ENCODE assay signal across 10 mouse cellular contexts in genomic region chr2:63452164-63452563, GRCm38 (mm10).
DNase-seq lines count a peak whose midpoint lies in the region; ATAC-seq and TF ChIP-seq lines count a peak whose summit lies in the region.
"Had no signal": no experiment of that assay in that cellular context is flagged by ENCODE, and none has a peak within 500 bp of the region (broad histone marks: within the 10 kb centered on the region; RNA-seq: fewer than 3 reads in every experiment).

No protein-coding gene starts in this region.

- peak; percentile 39; the same call in 1 of the 2 replicates for ATAC-seq in frontal cortex, adult (ENCODE audit: low TSS enrichment)

- no peak overlapping the region for H3K4me3 ChIP-seq in left cerebral cortex, adult 2 months
- H3K4me3 ChIP-seq in thymus, adult 2 months (ENCODE audit: control insufficient read depth, insufficient read depth, low read length): no peak overlapping the region
- H3K4me3 ChIP-seq: myocyte had no signal

- H3K4me1 ChIP-seq in thymus, adult 2 months (replicated peaks; ENCODE audit: control insufficient read depth, insufficient read depth, low read length): no peaks in the 10 kb centered on the region

- no peaks in the 10 kb centered on the region for H3K36me3 ChIP-seq in thymus, adult 2 months (ENCODE audit: control insufficient read depth, insufficient read depth, low read length)

- no peak for TF ChIP-seq POLR2A in brain, embryonic 14.5 days (IDR thresholded peaks at IDR 0.05; ENCODE audit: borderline replicate concordance, extremely low read depth, insufficient read depth, insufficient read length, poor library complexity, severe bottlenecking)
- TF ChIP-seq POLR2A in thymus, adult 2 months (IDR thresholded peaks at IDR 0.05; ENCODE audit: control insufficient read depth, extremely low read depth, insufficient read depth, low read length, poor library complexity): no peak

- no peak overlapping the region for H3K27ac ChIP-seq in left cerebral cortex, adult 2 months
- H3K27ac ChIP-seq in thymus, adult 2 months (ENCODE audit: control insufficient read depth, insufficient read depth, low read length): no peak overlapping the region

- intact Hi-C loops in left cerebral cortex, adult 2 months (cut with DNase I): loop anchor here (5.0 to 10.0 kb wide), 5 partner anchors 237 to 795 kb away; partner anchors contain the start of gene Kcnh7

- DNase-seq in frontal cortex, postnatal 10 days (ENCODE audit: low spot score in 2 of 2): no peak
- no peak for DNase-seq in left cerebral cortex, adult 2 months (ENCODE audit: extremely low spot score in 1 of 2, low spot score in 2 of 2)
- no peak for DNase-seq in left cerebral cortex, adult 9 months (ENCODE audit: low spot score in 2 of 2)
- peak; percentile 80 for DNase-seq in brain, embryonic 14.5 days (ENCODE audit: low read depth)
- DNase-seq in retina, embryonic 14.5 days (ENCODE audit: low spot score): peak; percentile 58
- DNase-seq in thymus, adult 2 months: no peak
- DNase-seq: heart, postnatal 36 days; kidney, adult 8-10 months had no signal

- WGBS in thymus, adult 2 months: 80% methylated on average over 1 of the region's 1 CpGs

- no peaks in the 10 kb centered on the region for H3K27me3 ChIP-seq in thymus, adult 2 months (ENCODE audit: control insufficient read depth, insufficient read depth, low read length)

- TF ChIP-seq CTCF in left cerebral cortex, adult 2 months (IDR thresholded peaks at IDR 0.05): peak; percentile 70
- no peak for TF ChIP-seq CTCF in brain, embryonic 14.5 days (IDR thresholded peaks at IDR 0.05; ENCODE audit: borderline replicate concordance, extremely low read depth, insufficient read depth, insufficient read length)
- no peak for TF ChIP-seq CTCF in thymus, adult 2 months (IDR thresholded peaks at IDR 0.05; ENCODE audit: borderline replicate concordance, control insufficient read depth, extremely low read depth, insufficient read depth, low read length, poor library complexity)

Comparison
In these comparisons a context has a peak if more than half of its experiments do, and no peak if none do; other contexts are left out.
1. DNase-seq: peak in brain, embryonic 14.5 days (single experiment) and retina, embryonic 14.5 days (single experiment); none in frontal cortex, postnatal 10 days (0 of 2), left cerebral cortex, adult 2 months (0 of 2), left cerebral cortex, adult 9 months (0 of 2) and thymus, adult 2 months (single experiment).